Mouse (Mus musculus): ENCODE data around the gene Nxpe5.

Nxpe5 gene

DNA sequence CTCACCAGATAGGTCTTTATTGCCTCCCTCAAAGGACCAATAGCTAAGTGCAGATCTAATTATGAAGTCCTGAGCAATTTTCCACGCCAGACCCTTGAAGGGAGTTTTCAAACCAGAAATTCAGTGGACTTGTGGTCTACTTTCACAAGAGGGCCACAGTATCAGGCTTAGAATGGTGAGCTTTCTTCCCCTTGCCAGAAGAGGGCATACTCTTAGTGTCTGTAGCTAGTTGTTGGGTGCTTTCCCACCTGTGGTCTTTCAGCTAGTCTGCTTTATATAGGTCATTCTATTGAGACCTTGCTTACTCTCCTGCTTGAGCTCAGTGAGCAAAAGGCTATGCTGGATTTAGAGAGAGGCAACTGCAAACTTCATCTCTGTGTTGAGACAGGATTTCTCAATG is 57.8 kb downstream of the Nxpe5 start:
- CTCF ChIA-PET = interaction anchor here (0.5 to 1.2 kb wide), 5 partner anchors 9 to 375 kb away, joined by 3 to 4 read pairs (median 3); no protein-coding TSS in a partner anchor
- POLR2A ChIA-PET = interaction anchor here in 2 of 4 experiments (0.6 to 1.3 kb wide), 3 partner anchors 8 to 28 kb away, joined by 3 read pairs; partner anchors contain the start of gene Lamtor4 (in 1 of the 2)

- CTCF ChIA-PET = interaction anchor here (0.7 to 2.2 kb wide), 9 partner anchors 16 to 371 kb away, joined by 3 to 10 read pairs (median 4); partner anchors contain the start of genes Gal3st4 (in 1 of the 4) and Lamtor4 (in 1 of the 4)
- POLR2A ChIA-PET = interaction anchor here in 1 of 4 experiments (0.5 to 0.7 kb wide), 2 partner anchors 202 to 909 kb away, joined by 3 to 4 read pairs; no protein-coding TSS in a partner anchor
Measured at GRCm38 (mm10) chr5:138287861-138288260, 62.2 kb downstream of the Nxpe5 start.

- POLR2A ChIA-PET = interaction anchor here in 1 of 4 experiments (0.7 kb wide), 2 partner anchors 11 to 273 kb away, joined by 3 to 4 read pairs; partner anchors contain the start of gene 1700123K08Rik
- CTCF ChIA-PET = no interaction called here
Measured at GRCm38 (mm10) chr5:138291638-138292037, 65.9 kb downstream of the Nxpe5 start.

DNA sequence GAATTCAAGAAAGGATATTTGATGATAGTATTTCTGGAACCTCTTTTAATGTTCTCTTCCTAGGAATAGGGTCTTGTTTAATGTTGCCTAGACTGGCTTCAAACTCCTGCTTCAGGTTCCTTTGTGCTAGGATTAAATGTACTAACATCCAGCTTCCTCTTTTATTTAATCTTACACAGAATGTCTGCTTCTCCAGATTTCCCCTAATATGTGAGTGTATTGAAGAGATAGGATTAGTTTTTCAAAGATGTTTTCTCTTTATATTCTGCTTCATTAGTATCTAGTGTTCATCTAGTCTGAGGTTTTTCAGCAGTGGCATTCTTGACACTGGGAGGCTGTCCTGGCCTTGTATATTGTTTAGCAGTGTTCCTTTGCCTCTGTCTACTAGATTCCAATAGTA is 68.5 kb downstream of the Nxpe5 start:
- ChIA-PET POLR2A (no interaction called here), CTCF (no interaction called here)

- CTCF ChIA-PET = no interaction called here
- POLR2A ChIA-PET = no interaction called here
Measured at GRCm38 (mm10) chr5:138299613-138300012, 73.9 kb downstream of the Nxpe5 start.

Data from embryonic stem cell, embryonic (primary cell).